Mouse (Mus musculus) ES-E14 (cell line): ENCODE results near the gene Gm20479. TPM values are rescaled to one million over a fixed set of nuclear protein-coding genes. Genes with fewer than 3 reads are reported as not detected.

Experiments
- DNase-seq: peaks from one replicate; pipeline ENCODE4 v3.0.0-alpha.2; 2013; ENCODE audit warnings: low read depth, low spot score
- H3K27ac ChIP-seq: 2 replicates; pipeline ENCODE4 v1.5.1; 2012; ENCODE audit warnings: low read depth, mild to moderate bottlenecking, low read length, moderate library complexity, mixed read lengths; ENCODE audit not compliant: poor library complexity, insufficient read depth, severe bottlenecking
- H3K36me3 ChIP-seq: 2 replicates; pipeline ENCODE4 v1.6.1; 2012; ENCODE audit warnings: mild to moderate bottlenecking, low read length, moderate library complexity, mixed read lengths; ENCODE audit not compliant: control insufficient read depth, poor library complexity, insufficient read depth, severe bottlenecking
- H3K4me1 ChIP-seq, 2 experiments: fragments of 150-350 bp in 1 of 2; sonication (generic) in 1 of 2; 2 replicates each; pipeline ENCODE4 v1.6.1; 2012; ENCODE audit warnings: low read length in 2 of 2, mild to moderate bottlenecking in 1 of 2, mixed read lengths in 1 of 2; ENCODE audit not compliant: control insufficient read depth in 2 of 2, insufficient read depth in 2 of 2, poor library complexity in 1 of 2
- H3K4me3 ChIP-seq, 2 experiments: fragments of 150-350 bp in 1 of 2; sonication (generic) in 1 of 2; 2 replicates each; pipeline ENCODE4 v1.5.1; 2012; ENCODE audit warnings: low read length in 2 of 2, low read depth in 1 of 2, mild to moderate bottlenecking in 1 of 2, mixed read lengths in 1 of 2; ENCODE audit not compliant: insufficient read depth in 1 of 2, poor library complexity in 1 of 2, severe bottlenecking in 1 of 2
- H3K9ac ChIP-seq: 2 replicates; pipeline ENCODE4 v1.6.1; 2012; ENCODE audit warnings: low read depth, mild to moderate bottlenecking, low read length, mixed read lengths; ENCODE audit not compliant: poor library complexity, insufficient read depth, severe bottlenecking
- H3K9me3 ChIP-seq: fragments of 150-350 bp; sonication (generic); 2 replicates; pipeline ENCODE4 v1.6.1; 2012; ENCODE audit warnings: low read depth, mild to moderate bottlenecking, low read length; ENCODE audit not compliant: control insufficient read depth, insufficient read depth
- CHD2 ChIP-seq: IDR thresholded peaks from 2 replicates; pipeline ENCODE4 v1.6.1; 2014; ENCODE audit warnings: mild to moderate bottlenecking, low read depth, low read length, inconsistent platforms
- HCFC1 ChIP-seq: IDR thresholded peaks from 2 replicates; pipeline ENCODE4 v1.6.1; 2012; ENCODE audit warnings: low read length, inconsistent platforms, borderline replicate concordance; ENCODE audit not compliant: insufficient read depth
- MAFK ChIP-seq: IDR thresholded peaks from 2 replicates; pipeline ENCODE4 v1.6.1; 2014; ENCODE audit warnings: mild to moderate bottlenecking, low read depth, low read length, inconsistent platforms; ENCODE audit not compliant: insufficient read depth
- ZC3H11A ChIP-seq: IDR thresholded peaks from 2 replicates; pipeline ENCODE4 v1.6.1; 2012; ENCODE audit warnings: low read depth, mild to moderate bottlenecking, inconsistent platforms, low read length, borderline replicate concordance
- ZNF384 ChIP-seq: IDR thresholded peaks from 2 replicates; pipeline ENCODE4 v1.6.1; 2012; ENCODE audit warnings: low read depth, low read length, inconsistent platforms
- in situ Hi-C, 2 experiments: fragments of 600-800 bp; cut with MboI; formaldehyde crosslinking; loops; one replicate each; pipeline ENCODE4 v1.15.1; 2025; ENCODE audit warnings: low sequenced_read_pairs in 2 of 2, inconsistent platforms in 1 of 2; ENCODE audit not compliant: unreplicated experiment in 2 of 2
- total RNA-seq: library from RNA; depleted of rRNA; stranded (reverse); fragments of 300-350 nt; gene quantifications from 2 replicates; pipeline ENCODE4 v1.2.3, GENCODE M21; 2012

The Gm20479 gene
- total RNA-seq, 1 experiment = 1.5 TPM

DNA sequence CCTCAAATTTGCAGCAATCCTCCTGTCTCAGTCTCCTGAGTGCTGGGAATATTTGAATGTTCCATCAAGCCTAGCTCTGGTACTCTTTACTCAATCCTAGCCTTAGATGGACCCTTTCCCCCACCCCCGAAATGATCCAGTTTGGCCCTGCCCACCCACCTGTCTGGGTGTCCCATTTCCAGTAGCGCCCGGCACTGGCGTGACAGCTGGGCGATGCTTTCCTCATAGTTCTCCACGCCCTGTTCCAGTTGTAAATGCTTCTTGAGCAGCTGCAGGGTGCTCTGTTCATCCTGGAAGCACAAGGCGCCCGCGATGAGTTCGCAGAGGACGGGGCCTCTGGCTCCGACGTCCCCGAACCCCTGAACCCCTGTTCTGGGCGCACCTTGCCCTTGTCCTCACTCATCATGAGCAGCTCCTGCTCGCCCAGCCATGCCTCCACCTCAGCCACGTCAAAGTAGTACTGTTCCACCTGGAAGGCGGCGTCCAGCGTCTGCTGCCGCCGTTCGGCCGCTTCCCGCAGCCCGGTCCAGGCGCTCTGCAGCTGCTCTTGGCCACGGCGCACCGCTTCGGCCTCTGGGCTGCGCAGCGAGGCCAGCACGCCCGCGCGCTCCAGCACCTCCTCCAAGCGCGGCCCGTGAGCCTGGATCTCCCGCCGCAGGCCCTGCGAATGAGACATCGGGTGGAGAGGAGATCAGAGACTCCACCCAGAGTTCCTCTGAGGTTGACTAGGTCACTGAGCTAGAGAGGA is 14.7 kb upstream of the Gm20479 start:
- no peaks in the 10 kb centered on the region for H3K9me3 ChIP-seq
- H3K9ac ChIP-seq = peak overlapping the region; percentile 24
- in situ Hi-C loops = no loop called here
- H3K36me3 ChIP-seq = peaks cover 6% of the 10 kb centered on the region
- H3K4me3 ChIP-seq = peak overlapping the region; percentile 32 to 53; a peak in 3 of 4 replicates
- H3K27ac ChIP-seq = no peak overlapping the region
- TF ChIP-seq MAFK (no peak), ZC3H11A (no peak)
- no peak for DNase-seq
- H3K4me1 ChIP-seq = peaks cover 2 to 14% of the 10 kb centered on the region in 2 experiments; a peak in 1 of 4 replicates

DNA sequence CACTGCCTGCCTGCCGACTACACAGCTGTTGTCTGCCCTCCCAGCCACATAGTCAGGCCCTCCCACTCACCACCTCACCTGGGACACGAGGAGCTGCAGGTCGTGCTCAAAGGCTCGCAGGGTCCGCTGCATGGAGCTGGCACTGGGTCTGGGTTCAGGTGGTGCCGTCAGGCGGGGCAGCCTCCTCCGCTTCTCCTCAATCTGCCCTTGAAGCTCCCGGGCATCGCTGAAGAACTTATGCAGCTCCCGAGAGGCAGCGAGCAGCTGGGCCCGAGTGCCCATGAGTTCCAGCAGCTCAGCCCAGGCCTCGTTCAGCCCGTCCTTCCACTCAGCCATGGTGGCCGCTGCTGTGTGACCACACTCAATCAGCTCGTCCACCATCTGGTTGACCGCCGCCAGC is 11.9 kb upstream of the Gm20479 start:
- in situ Hi-C loops = no loop called here
- H3K36me3 ChIP-seq = peaks cover 6% of the 10 kb centered on the region

DNA sequence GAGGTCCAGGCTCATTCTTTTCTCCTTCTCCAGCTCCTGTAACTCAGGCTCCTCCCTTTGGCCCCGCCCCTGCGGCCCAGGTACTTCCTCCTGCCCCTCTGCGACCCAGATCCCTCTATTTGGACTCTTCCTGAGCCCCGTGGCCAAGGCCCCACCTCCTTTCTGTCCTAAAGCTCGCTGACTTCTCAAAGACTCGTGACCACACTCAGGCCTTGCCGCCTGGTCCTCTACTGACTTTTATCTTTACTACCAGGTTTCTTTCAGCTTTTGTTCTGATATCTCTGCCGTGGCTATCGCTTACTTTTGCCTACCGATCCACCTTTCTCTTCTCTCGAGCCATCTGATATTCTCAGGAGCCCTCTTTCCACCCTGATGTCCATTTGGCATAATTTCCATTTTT is 10.8 kb upstream of the Gm20479 start:
- peak overlapping the region; percentile 7 to 42; a peak in 3 of 4 replicates for H3K4me3 ChIP-seq
- H3K4me1 ChIP-seq = peaks cover 7 to 30% of the 10 kb centered on the region in 2 experiments; a peak in 2 of 4 replicates
- peaks cover 6% of the 10 kb centered on the region for H3K36me3 ChIP-seq
- TF ChIP-seq CHD2 (no peak), HCFC1 (peak; percentile 19; the same call in 1 of the 2 replicates)
- peak; percentile 82 for DNase-seq
- no peaks in the 10 kb centered on the region for H3K9me3 ChIP-seq
- H3K27ac ChIP-seq = no peak overlapping the region
- no peak overlapping the region for H3K9ac ChIP-seq
- in situ Hi-C loops = no loop called here

More for the DNA sequence above, 11.9 kb upstream of the Gm20479 start:
- TF ChIP-seq CHD2 (no peak), MAFK (no peak), ZNF384 (no peak), HCFC1 (no peak), ZC3H11A (no peak)
- no peak overlapping the region; a peak in 1 of 4 replicates for H3K4me3 ChIP-seq
- no peaks in the 10 kb centered on the region for H3K9me3 ChIP-seq
- H3K27ac ChIP-seq = no peak overlapping the region
- no peak overlapping the region for H3K9ac ChIP-seq
- H3K4me1 ChIP-seq = peaks cover 7 to 30% of the 10 kb centered on the region in 2 experiments; a peak in 2 of 4 replicates
- no peak for DNase-seq

DNA sequence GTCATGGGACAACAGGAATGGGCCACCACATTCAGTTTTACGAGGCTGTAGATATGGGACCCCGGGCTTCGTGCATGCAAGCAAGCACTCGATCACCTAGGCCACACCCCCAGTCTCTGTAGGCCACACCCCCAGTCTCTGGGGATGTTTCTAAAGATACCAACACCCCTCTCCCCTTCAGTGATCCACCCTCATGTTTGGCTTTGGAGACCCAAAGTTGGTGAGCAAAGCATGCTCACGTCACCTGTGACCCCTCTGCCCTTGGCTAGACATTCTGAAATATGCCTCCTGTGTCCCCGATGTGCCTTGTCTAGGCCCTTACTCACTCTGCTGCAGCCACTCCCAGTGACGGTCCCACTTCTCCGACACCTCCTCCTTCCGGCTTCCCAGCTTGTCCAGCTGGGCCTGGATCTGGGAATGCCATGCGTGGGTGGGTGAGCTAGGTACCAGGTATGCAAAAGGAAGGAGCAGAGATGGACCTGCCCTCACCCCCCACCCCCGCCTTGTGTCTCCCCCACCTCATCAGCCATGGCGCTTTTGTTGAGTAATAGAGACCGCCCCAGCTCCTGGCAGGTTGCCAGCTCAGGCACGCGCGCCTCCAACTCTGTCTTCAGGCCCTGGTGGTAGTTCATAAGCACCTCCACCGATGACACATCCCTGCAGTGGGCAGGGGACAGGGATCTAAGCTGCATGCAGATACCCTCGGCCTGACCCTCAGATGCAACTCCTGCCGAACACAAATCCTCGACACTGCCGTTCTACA is 9.0 kb upstream of the Gm20479 start:
- peaks cover 6% of the 10 kb centered on the region for H3K36me3 ChIP-seq
- no peaks in the 10 kb centered on the region for H3K9me3 ChIP-seq
- DNase-seq = no peak
- H3K4me1 ChIP-seq = peaks cover 7 to 27% of the 10 kb centered on the region in 2 experiments; a peak in 2 of 4 replicates
- in situ Hi-C loops = no loop called here
- TF ChIP-seq CHD2 (no peak), MAFK (no peak), ZNF384 (no peak), ZC3H11A (no peak), HCFC1 (no peak)
- H3K27ac ChIP-seq = no peak overlapping the region
- peak overlapping the region in 1 of 2 experiments; percentile 24; a peak in 2 of 4 replicates for H3K4me3 ChIP-seq
- H3K9ac ChIP-seq = no peak overlapping the region

DNA sequence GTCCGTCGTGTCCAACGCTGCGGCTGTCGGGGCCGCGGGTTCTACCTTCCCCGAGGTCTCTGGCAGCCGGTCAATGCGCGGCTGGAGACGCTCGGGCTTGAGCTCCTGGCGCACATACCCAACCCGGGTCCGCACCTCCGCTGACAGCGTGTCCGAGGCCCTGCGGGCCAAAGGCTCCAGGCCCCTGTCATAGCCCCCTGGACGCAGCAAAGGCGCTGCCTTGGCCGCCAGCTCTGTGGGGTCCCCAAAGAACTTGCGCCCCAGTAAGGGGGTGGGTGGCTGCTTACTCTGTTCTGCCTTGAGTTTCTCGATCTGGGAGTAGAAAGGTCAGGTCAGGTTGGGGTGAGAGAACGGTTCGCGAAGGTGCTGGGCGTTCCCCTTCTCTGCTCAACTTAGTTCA is 7.2 kb upstream of the Gm20479 start:
- TF ChIP-seq MAFK (no peak), ZC3H11A (no peak), CHD2 (no peak), ZNF384 (no peak)

More for the DNA sequence above, 7.2 kb upstream of the Gm20479 start:
- peaks cover 12 to 29% of the 10 kb centered on the region in 2 experiments for H3K4me1 ChIP-seq
- no peak for DNase-seq
- no peak overlapping the region for H3K27ac ChIP-seq
- H3K4me3 ChIP-seq = peak overlapping the region; percentile 53 to 63
- H3K9ac ChIP-seq = peak overlapping the region; percentile 68
- no peaks in the 10 kb centered on the region for H3K9me3 ChIP-seq
- peaks cover 4% of the 10 kb centered on the region for H3K36me3 ChIP-seq
- in situ Hi-C loops = no loop called here
